Mouse (Mus musculus) layer of hippocampus, adult 2 months (tissue): Measurements from ENCODE around the gene Glt8d2. TPM values are rescaled to one million over a fixed set of nuclear protein-coding genes. Genes with fewer than 3 reads are reported as not detected.

Source experiments
- DNase-seq, 2 experiments: peaks; one replicate each; pipeline ENCODE4 v3.0.0; 2022; ENCODE audit warnings: low spot score in 2 of 2
- H3K27ac ChIP-seq: fragments of 200-600 bp; 2 replicates; pipeline ENCODE4 v1.8.1; 2022
- H3K4me3 ChIP-seq: fragments of 200-600 bp; 2 replicates; pipeline ENCODE4 v1.8.1; 2022; ENCODE audit warnings: mild to moderate bottlenecking
- CTCF ChIP-seq: fragments of 200-600 bp; conservative IDR thresholded peaks from 2 replicates; pipeline ENCODE4 v1.8.1; 2022; ENCODE audit warnings: antibody characterized with exemption, mild to moderate bottlenecking, moderate library complexity
- total RNA-seq, 2 experiments: library from RNA; stranded (reverse); gene quantifications; 2 replicates each; pipeline ENCODE4 v1.2.3; 2021

The Glt8d2 gene
- total RNA-seq, 2 experiments from 2014 or later, result 17.9 to 18.6 TPM

DNA sequence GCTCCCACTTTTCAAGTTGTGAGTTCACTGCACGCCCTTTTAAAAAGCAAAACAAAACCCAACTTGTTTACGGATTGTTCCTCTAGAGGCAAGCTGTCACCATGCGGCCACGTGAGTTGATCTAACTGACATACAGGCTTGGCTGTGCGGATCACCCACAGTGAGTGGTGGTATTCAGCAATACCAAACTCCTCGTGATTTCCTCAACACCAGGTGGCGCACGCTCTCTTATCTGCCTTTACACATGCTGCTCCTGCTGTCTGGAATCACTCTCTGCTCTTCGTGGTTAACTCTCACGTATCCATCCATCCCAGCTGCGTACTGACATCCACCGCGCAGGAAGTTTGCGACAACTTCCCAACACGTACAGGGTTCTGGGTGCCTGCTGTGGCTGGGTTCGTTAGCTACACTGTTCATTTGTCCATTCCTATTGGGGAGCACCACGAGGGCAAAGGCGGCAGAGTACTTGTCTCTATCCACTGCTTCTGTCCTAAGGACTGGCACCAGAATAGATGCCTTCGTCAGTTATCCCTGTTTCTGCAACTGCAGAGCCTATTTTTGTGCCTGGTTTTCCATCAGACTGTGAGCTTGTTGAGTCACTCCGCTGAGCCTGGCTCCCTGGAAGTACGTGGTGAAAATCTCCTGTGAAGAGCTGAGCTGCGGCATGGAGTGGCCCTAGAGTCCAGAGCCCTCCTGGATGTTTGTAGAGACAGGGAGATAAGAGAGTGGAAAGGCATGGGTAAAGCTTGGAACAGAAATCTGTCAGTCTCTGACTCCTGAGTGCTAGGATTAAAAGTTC lies 23.8 kb downstream of the Glt8d2 start:
- TF ChIP-seq CTCF, result peak; percentile 82
- Histone ChIP-seq H3K4me3 (peak overlapping the region; percentile 34; the same call in 1 of the 2 replicates), H3K27ac (peak overlapping the region; percentile 72; the same call in 1 of the 2 replicates)
- DNase-seq, result peak; percentile 84 to 85

- TF ChIP-seq CTCF, result no peak
- Histone ChIP-seq H3K4me3 (no peak overlapping the region), H3K27ac (peak overlapping the region; percentile 43; the same call in 1 of the 2 replicates)
- DNase-seq, result no peak
These were observed 24.5 kb downstream of the Glt8d2 start for GRCm38 (mm10) chr10:82665951-82666350.

DNA sequence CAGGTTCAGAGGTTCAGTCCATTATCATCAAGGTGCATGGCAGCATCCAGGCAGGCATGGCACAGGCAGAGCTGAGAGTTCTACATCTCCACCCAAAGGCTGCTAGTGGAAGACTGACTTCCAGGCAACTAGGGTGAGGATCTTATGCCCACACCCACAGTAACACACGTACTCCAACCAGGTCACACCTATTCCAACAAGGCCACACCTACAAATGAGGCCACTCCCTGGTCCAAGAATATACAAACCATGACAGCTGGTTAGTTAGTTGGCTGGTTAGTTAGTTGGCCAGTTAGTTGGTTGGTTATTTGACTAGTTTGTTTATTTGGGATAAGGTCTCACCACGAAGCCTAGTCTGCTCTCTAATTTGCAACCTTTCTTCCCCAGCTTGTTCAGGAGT lies 27.2 kb downstream of the Glt8d2 start:
- DNase-seq, result no peak
- Histone ChIP-seq H3K4me3 (no peak overlapping the region), H3K27ac (peak overlapping the region; percentile 87)
- no peak for TF ChIP-seq CTCF

DNA sequence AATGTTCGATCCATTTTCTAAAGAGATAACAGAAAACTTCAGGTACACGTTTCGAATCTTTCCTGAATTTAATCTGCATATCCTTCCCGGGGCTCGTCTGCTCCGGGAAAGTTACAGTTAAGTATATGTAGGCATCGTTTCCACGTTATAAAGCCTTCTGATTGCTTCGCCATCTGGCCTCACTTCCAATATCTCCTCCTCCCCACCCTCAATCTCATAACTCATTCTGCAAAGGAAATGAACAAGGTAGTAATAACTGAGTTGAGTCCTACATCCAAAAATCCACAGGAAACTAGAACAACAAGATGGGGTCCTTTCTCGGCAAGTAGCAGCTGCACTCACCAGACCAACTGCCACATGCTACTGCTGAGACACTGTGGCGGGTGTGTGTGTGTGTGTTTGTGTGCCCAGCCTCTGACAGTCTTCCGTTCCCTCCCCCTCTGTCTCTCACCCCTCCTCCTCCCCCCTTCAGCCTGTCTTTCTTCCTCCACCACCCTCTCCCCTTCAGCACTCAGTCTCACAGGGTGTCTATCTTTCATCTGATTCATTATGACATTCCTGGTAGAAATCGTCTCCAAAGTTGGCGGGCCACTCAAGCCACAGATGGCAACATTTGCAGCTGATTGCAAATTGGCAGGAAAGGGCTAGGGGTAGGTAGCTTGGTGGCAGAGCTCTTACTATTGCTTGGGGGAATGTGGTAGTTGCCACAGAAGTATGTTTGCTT lies 28.0 kb downstream of the Glt8d2 start:
- DNase-seq, result peak; percentile 69 to 75
- no peak overlapping the region for H3K4me3 ChIP-seq
- H3K27ac ChIP-seq, result peak overlapping the region; percentile 87
- no peak for TF ChIP-seq CTCF

GRCm38 (mm10) chr10:82661820-82662219 lies 28.6 kb downstream of the Glt8d2 start:
- peak in 1 of 2 experiments; percentile 61 for DNase-seq
- TF ChIP-seq CTCF, result no peak
- Histone ChIP-seq H3K27ac (peak overlapping the region; percentile 87), H3K4me3 (no peak overlapping the region)

- TF ChIP-seq CTCF, result no peak
- H3K27ac ChIP-seq, result no peak overlapping the region
These were observed 35.9 kb downstream of the Glt8d2 start for GRCm38 (mm10) chr10:82654581-82654980.

GRCm38 (mm10) chr10:82652625-82653024 lies 37.8 kb downstream of the Glt8d2 start:
- no peak for DNase-seq
- no peak overlapping the region for H3K4me3 ChIP-seq
- no peak for TF ChIP-seq CTCF
- no peak overlapping the region for H3K27ac ChIP-seq

More at GRCm38 (mm10) chr10:82654581-82654980, 35.9 kb downstream of the Glt8d2 start:
- no peak for DNase-seq
- no peak overlapping the region for H3K4me3 ChIP-seq

GRCm38 (mm10) chr10:82651221-82651620 lies 39.2 kb downstream of the Glt8d2 start:
- Histone ChIP-seq H3K4me3 (no peak overlapping the region), H3K27ac (no peak overlapping the region)
- TF ChIP-seq CTCF, result no peak
- no peak for DNase-seq

- no peak for TF ChIP-seq CTCF
- Histone ChIP-seq H3K4me3 (no peak overlapping the region), H3K27ac (0 out of 2 replicates have a peak overlapping the region, but pooled peaks have one; percentile 29)
- no peak for DNase-seq
These were observed 43.1 kb downstream of the Glt8d2 start for GRCm38 (mm10) chr10:82647205-82647811.

GRCm38 (mm10) chr10:82646083-82646482 lies 44.4 kb downstream of the Glt8d2 start:
- H3K4me3 ChIP-seq, result no peak overlapping the region
- H3K27ac ChIP-seq, result no peak overlapping the region
- no peak for TF ChIP-seq CTCF
- no peak for DNase-seq

DNA sequence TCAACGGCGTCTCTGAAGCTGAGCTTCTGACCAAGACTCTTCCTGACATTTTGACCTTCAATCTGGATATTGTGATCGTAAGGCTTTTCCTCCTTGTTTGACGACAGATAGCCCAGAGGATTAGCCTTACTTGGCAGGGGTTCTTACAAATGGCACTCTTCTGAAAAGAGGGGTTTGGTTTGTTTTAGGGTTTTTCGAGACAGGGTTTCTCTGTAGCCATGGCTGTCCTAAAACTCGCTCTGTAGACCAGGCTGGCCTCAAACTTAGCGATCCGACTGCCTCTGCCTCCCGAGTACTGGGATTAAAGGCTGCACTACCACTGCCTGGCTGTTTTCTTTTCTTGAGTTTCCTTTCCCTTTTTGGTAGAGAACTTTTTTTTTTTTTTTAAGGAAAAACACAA lies 49.0 kb downstream of the Glt8d2 start:
- no peak for DNase-seq
- H3K27ac ChIP-seq, result no peak overlapping the region
- TF ChIP-seq CTCF, result no peak
- no peak overlapping the region for H3K4me3 ChIP-seq

DNA sequence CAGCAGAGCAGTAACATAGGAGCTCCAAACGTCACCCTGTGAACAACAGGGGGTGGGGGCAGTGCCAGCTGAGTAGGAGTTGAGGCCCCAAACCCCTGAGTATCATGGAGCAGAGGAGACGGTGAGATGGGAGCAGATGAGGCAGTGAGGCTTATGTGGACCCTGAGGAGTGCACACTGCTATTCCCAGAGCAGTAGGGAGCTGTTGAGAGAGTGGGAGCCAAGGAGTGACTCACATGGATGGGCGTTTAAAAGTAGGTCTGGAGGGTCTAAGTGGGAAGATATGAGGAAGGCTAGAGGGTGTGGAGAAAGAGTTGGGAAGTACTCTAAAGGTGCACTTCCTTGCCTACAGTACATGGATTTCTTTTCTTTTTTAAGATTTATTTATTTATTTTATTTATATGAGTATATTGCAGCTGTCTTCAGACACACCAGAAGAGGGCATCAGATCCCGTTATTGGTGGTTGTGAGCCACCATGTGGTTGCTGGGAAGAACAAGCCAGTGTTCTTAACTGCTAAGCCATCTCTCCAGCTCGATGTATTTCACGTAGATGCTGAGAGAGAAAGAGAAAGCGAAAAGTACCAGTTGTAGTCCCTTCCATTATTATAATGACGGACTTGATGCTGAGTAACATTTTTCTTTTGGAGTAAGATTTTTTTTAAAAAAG lies 51.3 kb downstream of the Glt8d2 start:
- H3K4me3 ChIP-seq, result no peak overlapping the region
- DNase-seq, result no peak
- TF ChIP-seq CTCF, result peak; percentile 71
- 0 out of 2 replicates have a peak overlapping the region, but pooled peaks have one; percentile 43 for H3K27ac ChIP-seq
